Mouse (Mus musculus) hindbrain, embryonic 15.5 days (tissue): ENCODE results near the gene Mrps30. TPM values are rescaled to one million over a fixed set of nuclear protein-coding genes. Genes with fewer than 3 reads are reported as not detected.

Source experiments
- ATAC-seq: fragments of 200-750 bp; cut with Nextera tagmentation; 2 replicates; pipeline ENCODE4 v1.8.0; 2017; ENCODE audit warnings: low read depth, moderate number of reproducible peaks, moderate TSS enrichment; ENCODE audit not compliant: low FRiP score
- H3K27ac ChIP-seq: fragments of 300-500 bp; sonication (generic); replicated peaks from 2 replicates; pipeline ENCODE4 v1.5.1; 2015; ENCODE audit warnings: mild to moderate bottlenecking, inconsistent platforms
- H3K27me3 ChIP-seq: fragments of 300-500 bp; sonication (generic); 2 replicates; pipeline ENCODE4 v1.6.1; 2015; ENCODE audit warnings: control low read depth, inconsistent platforms
- H3K36me3 ChIP-seq: fragments of 300-500 bp; sonication (generic); 2 replicates; pipeline ENCODE4 v1.6.1; 2015; ENCODE audit warnings: control low read depth, inconsistent platforms
- H3K4me1 ChIP-seq: fragments of 300-500 bp; sonication (generic); replicated peaks from 2 replicates; pipeline ENCODE4 v1.6.1; 2015; ENCODE audit warnings: control low read depth, inconsistent platforms
- H3K4me2 ChIP-seq: fragments of 300-500 bp; sonication (generic); 2 replicates; pipeline ENCODE4 v1.6.1; 2015; ENCODE audit warnings: moderate library complexity, mild to moderate bottlenecking, inconsistent platforms
- H3K4me3 ChIP-seq: fragments of 300-500 bp; sonication (generic); 2 replicates; pipeline ENCODE4 v1.5.1; 2015; ENCODE audit warnings: mild to moderate bottlenecking, inconsistent platforms
- H3K9ac ChIP-seq: fragments of 300-500 bp; sonication (generic); 2 replicates; pipeline ENCODE4 v1.6.1; 2015; ENCODE audit warnings: inconsistent platforms
- H3K9me3 ChIP-seq: fragments of 300-500 bp; sonication (generic); 2 replicates; pipeline ENCODE4 v1.6.1; 2016; ENCODE audit warnings: control low read depth, inconsistent platforms
- WGBS: fragments of 180-500 bp; shearing (Covaris S2); methylation state at CpG from one replicate; pipeline ENCODE4 v1.1.7; 2015; 5-methylcytosine and 5-hydroxymethylcytosine counted together
- polyA plus RNA-seq: library from polyadenylated mRNA; unstranded; fragments of >200 nt; fragmentation: Nextera tagmentation; extraction: Ambion mirVana; gene quantifications from 2 replicates; pipeline ENCODE4 v1.2.1, GENCODE M21; 2015

Mrps30 gene
- polyA plus RNA-seq, 1 experiment from 2014 or later, result 25.2 TPM

- Histone ChIP-seq H3K4me1 (no peaks in the 10 kb centered on the region), H3K9me3 (no peaks in the 10 kb centered on the region), H3K4me3 (no peak overlapping the region), H3K4me2 (no peak overlapping the region), H3K27me3 (no peaks in the 10 kb centered on the region), H3K9ac (no peak overlapping the region), H3K36me3 (no peaks in the 10 kb centered on the region), H3K27ac (no peak overlapping the region)
- ATAC-seq, result no peak
- WGBS, result 65% methylated on average over 1 of the region's 1 CpGs
Observed at GRCm38 (mm10) chr13:118365774-118366173, 21.3 kb downstream of the Mrps30 start.

- Histone ChIP-seq H3K9ac (no peak overlapping the region), H3K4me3 (no peak overlapping the region), H3K36me3 (no peaks in the 10 kb centered on the region), H3K9me3 (no peaks in the 10 kb centered on the region), H3K27ac (no peak overlapping the region), H3K27me3 (no peaks in the 10 kb centered on the region), H3K4me1 (no peaks in the 10 kb centered on the region), H3K4me2 (no peak overlapping the region)
- WGBS, result 94% methylated on average over 6 of the region's 6 CpGs
- no peak for ATAC-seq
Observed at GRCm38 (mm10) chr13:118363342-118363741, 23.7 kb downstream of the Mrps30 start.

- no peak overlapping the region for H3K9ac ChIP-seq
- no peaks in the 10 kb centered on the region for H3K9me3 ChIP-seq
- H3K4me3 ChIP-seq, result no peak overlapping the region
- no peak for ATAC-seq
- no peaks in the 10 kb centered on the region for H3K4me1 ChIP-seq
- H3K27me3 ChIP-seq, result no peaks in the 10 kb centered on the region
- H3K27ac ChIP-seq, result no peak overlapping the region
- no peaks in the 10 kb centered on the region for H3K36me3 ChIP-seq
- 90% methylated on average over 10 of the region's 10 CpGs for WGBS
- no peak overlapping the region for H3K4me2 ChIP-seq
Observed at GRCm38 (mm10) chr13:118350870-118351269, 36.2 kb downstream of the Mrps30 start.

DNA sequence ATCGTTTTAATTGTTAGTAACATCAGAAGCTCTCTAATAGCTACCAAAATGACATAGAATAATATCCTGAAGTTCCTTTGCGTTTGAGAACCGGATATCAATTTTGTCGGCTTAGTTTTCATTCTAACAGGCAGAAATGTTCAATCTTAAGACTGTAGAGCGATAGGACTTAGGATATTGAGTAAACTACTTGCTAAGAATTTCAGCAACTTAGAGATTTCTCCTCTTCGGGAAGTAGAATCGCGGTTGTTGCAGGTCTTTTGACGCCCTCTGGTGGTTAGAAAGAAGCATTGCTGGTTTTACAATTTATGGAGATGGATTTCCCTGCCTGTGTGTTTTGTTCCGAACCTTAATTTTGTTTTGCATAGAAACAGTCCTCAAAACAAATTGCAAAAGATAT lies 36.8 kb downstream of the Mrps30 start:
- H3K36me3 ChIP-seq, result no peaks in the 10 kb centered on the region
- no peak overlapping the region for H3K9ac ChIP-seq
- WGBS, result 24% methylated on average over 10 of the region's 10 CpGs
- H3K4me2 ChIP-seq, result no peak overlapping the region
- H3K27ac ChIP-seq, result no peak overlapping the region
- H3K9me3 ChIP-seq, result no peaks in the 10 kb centered on the region
- no peak for ATAC-seq
- H3K4me1 ChIP-seq, result no peaks in the 10 kb centered on the region
- H3K27me3 ChIP-seq, result no peaks in the 10 kb centered on the region
- no peak overlapping the region for H3K4me3 ChIP-seq

Other genes starting within 250 kb of the Mrps30 start
- 0.66 and 1.5 TPM in 2 replicates for gene B430218F22Rik, start 622 bp downstream of the Mrps30 start, polyA plus RNA-seq